ENCODE assay signal across 17 mouse cellular contexts in the genomic region with DNA sequence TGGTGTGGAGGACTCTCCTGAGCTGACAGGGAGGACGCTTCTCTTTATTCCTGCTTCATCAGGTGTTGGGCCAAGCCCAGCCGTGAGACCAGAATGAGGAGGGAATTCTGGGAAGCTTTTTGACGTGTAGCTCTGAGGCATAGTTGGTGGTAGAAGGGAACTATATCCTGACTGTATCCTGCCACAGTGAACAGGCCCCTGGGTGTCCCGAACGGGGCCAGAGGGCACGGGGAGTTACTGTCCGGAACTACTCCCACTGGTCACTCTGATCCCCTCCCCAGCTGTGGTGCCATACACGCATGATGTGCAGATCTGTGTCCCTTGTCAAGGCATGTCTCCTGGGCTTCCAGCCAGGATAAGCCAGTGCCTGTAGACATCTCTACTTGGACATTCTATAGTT. TPM values are rescaled to one million over a fixed set of nuclear protein-coding genes. Genes with fewer than 3 reads are reported as not detected.
DNase-seq lines count a peak whose midpoint lies in the region; ATAC-seq lines count a peak whose summit lies in the region.
"Had no signal": no experiment of that assay in that cellular context is flagged by ENCODE, and none has a peak within 500 bp of the region (broad histone marks: within the 10 kb centered on the region; RNA-seq: fewer than 3 reads in every experiment).

No protein-coding gene starts in this region.

- H3K4me1 ChIP-seq in heart, embryonic 15.5 days (replicated peaks), result peaks cover 60% of the 10 kb centered on the region
- peaks cover 54% of the 10 kb centered on the region for H3K4me1 ChIP-seq in embryonic facial prominence, embryonic 14.5 days (ENCODE audit: control insufficient read depth, insufficient read depth, low read length)

- H3K9ac ChIP-seq in heart, embryonic 15.5 days, result 0 out of 2 replicates have a peak overlapping the region, but pooled peaks have one; percentile 11
- H3K9ac ChIP-seq in embryonic facial prominence, embryonic 14.5 days (ENCODE audit: low read depth, low read length), result no peak overlapping the region
- H3K9ac ChIP-seq: forebrain, embryonic 15.5 days; heart, embryonic 12.5 days; intestine, embryonic 15.5 days had no signal

- H3K9me3 ChIP-seq in heart, embryonic 15.5 days (replicated peaks), result no peaks in the 10 kb centered on the region
- no peaks in the 10 kb centered on the region for H3K9me3 ChIP-seq in embryonic facial prominence, embryonic 14.5 days (ENCODE audit: control insufficient read depth, low read length)
- H3K9me3 ChIP-seq: forebrain, embryonic 15.5 days; heart, embryonic 12.5 days; intestine, embryonic 15.5 days had no signal

- 66% methylated on average over 8 of the region's 8 CpGs for WGBS in heart, embryonic 15.5 days
- 88% methylated on average over 8 of the region's 8 CpGs for WGBS in embryonic facial prominence, embryonic 14.5 days

- 0 out of 2 replicates have a peak overlapping the region, but pooled peaks have one; percentile 20 for H3K27ac ChIP-seq in heart, embryonic 15.5 days
- H3K27ac ChIP-seq in embryonic facial prominence, embryonic 14.5 days (replicated peaks; ENCODE audit: low read depth, low read length), result peak overlapping the region; percentile 30; the same call in 1 of the 2 replicates
- H3K27ac ChIP-seq: forebrain, embryonic 15.5 days; hindbrain, postnatal 0 days; intestine, embryonic 15.5 days had no signal

- peak; percentile 11 to 20 for DNase-seq in cerebellum, postnatal 10 days
- DNase-seq in cerebellum, adult 18-20 months, result no peak
- no peak for DNase-seq in heart, adult 9 months (ENCODE audit: low spot score in 2 of 2)
- DNase-seq in urinary bladder, adult 2 months (ENCODE audit: low spot score), result peak; percentile 18
- no peak for DNase-seq in urinary bladder, postnatal 36 days (ENCODE audit: low spot score in 2 of 2)
- DNase-seq in embryonic facial prominence, embryonic 14.5 days (ENCODE audit: low spot score), result no peak
- no peak for DNase-seq in ovary, postnatal 10 days (ENCODE audit: low spot score)
- DNase-seq: adrenal gland, postnatal 10 days; cerebellum, adult 9-11 months; gastrocnemius, postnatal 10 days; heart, postnatal 14 days; kidney, adult 18-20 months had no signal

- H3K36me3 ChIP-seq in heart, embryonic 15.5 days, result peaks cover 19% of the 10 kb centered on the region; the same call in 1 of the 2 replicates
- H3K36me3 ChIP-seq in embryonic facial prominence, embryonic 14.5 days (ENCODE audit: control insufficient read depth, insufficient read depth, low read length), result peaks cover 32% of the 10 kb centered on the region
- H3K36me3 ChIP-seq: forebrain, embryonic 15.5 days had no signal

- H3K4me3 ChIP-seq in heart, embryonic 15.5 days, result no peak overlapping the region
- no peak overlapping the region for H3K4me3 ChIP-seq in embryonic facial prominence, embryonic 14.5 days (ENCODE audit: low read depth, low read length)
- H3K4me3 ChIP-seq: forebrain, embryonic 15.5 days; heart, embryonic 12.5 days; intestine, embryonic 15.5 days had no signal

- no peak overlapping the region for H3K4me2 ChIP-seq in heart, embryonic 15.5 days
- H3K4me2 ChIP-seq in embryonic facial prominence, embryonic 14.5 days (ENCODE audit: low read depth, low read length), result no peak overlapping the region
- H3K4me2 ChIP-seq: forebrain, embryonic 15.5 days; heart, embryonic 12.5 days; intestine, embryonic 15.5 days had no signal

- H3K27me3 ChIP-seq in heart, embryonic 15.5 days, result no peaks in the 10 kb centered on the region
- no peaks in the 10 kb centered on the region for H3K27me3 ChIP-seq in embryonic facial prominence, embryonic 14.5 days (replicated peaks; ENCODE audit: control insufficient read depth, insufficient read depth, low read length)
- H3K27me3 ChIP-seq: forebrain, embryonic 15.5 days; heart, embryonic 12.5 days; intestine, embryonic 15.5 days had no signal

- no peak for ATAC-seq in heart, embryonic 15.5 days (replicated peaks; ENCODE audit: insufficient number of reproducible peaks, insufficient read depth, low FRiP score, low read depth)
- ATAC-seq in embryonic facial prominence, embryonic 14.5 days (ENCODE audit: low read depth), result no peak
- ATAC-seq: forebrain, embryonic 15.5 days; hindbrain, postnatal 0 days; intestine, embryonic 15.5 days had no signal

RNA-seq across cellular contexts. Expression of gene P4ha2, which starts 15.4 kb away (rescaled TPM):
- polyA plus RNA-seq in heart, embryonic 15.5 days (2015; fragmentation: Nextera tagmentation; extraction: Ambion mirVana), result 46.0 and 54.6 TPM in 2 replicates
- 26.5 and 26.7 TPM in 2 replicates for polyA plus RNA-seq in urinary bladder, adult 2 months (2012; rRNA removed)
- 107 and 120 TPM in 2 replicates for polyA plus RNA-seq in embryonic facial prominence, embryonic 14.5 days (2014; fragmentation: Nextera tagmentation; extraction: Ambion mirVana)

RNA-seq across cellular contexts. Expression of gene Pdlim4, which starts 46.5 kb away (rescaled TPM):
- 11.4 and 20.8 TPM in 2 replicates for polyA plus RNA-seq in heart, embryonic 15.5 days (2015; fragmentation: Nextera tagmentation; extraction: Ambion mirVana)
- polyA plus RNA-seq in urinary bladder, adult 2 months (2012; rRNA removed), result 170 and 183 TPM in 2 replicates
- polyA plus RNA-seq in embryonic facial prominence, embryonic 14.5 days (2014; fragmentation: Nextera tagmentation; extraction: Ambion mirVana), result 115 and 132 TPM in 2 replicates

Comparison
In these comparisons a context has a peak if more than half of its experiments do, and no peak if none do; other contexts are left out.
1. DNase-seq: peak in cerebellum, postnatal 10 days (2 of 2) and urinary bladder, adult 2 months (single experiment); none in cerebellum, adult 18-20 months (0 of 2), heart, adult 9 months (0 of 2), urinary bladder, postnatal 36 days (0 of 2), embryonic facial prominence, embryonic 14.5 days (single experiment) and ovary, postnatal 10 days (single experiment).